Mouse (Mus musculus) B cell, adult 2 months (primary cell): Measurements from ENCODE around the gene Mymk.

Experiments used
- DNase-seq, 2 experiments: peaks; one replicate each; pipeline ENCODE4 v3.0.0; 2022

The Mymk gene

DNA sequence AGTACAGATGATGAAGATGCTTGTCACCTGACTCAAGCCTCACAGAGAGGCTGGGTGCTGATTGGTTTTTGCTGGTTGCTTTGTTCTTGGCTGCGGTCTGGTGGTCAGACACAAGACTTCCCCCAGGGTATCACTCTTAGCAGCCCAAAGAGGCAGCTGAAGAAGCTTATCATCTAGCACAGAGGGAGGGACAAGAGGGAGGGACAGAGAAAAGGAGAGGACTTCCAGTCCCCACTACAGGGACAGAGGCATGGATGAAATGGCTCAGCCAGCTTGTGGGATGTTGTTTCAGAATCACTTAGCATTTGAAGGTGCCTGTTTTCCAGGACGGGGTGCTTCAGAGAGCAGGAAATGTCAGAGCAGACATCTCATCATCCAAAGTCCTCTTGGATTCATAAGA lies 6.3 kb upstream of the Mymk start:
- DNase-seq = no peak

- DNase-seq = peak; percentile 39 to 40
These were observed 5.8 kb upstream of the Mymk start for GRCm38 (mm10) chr2:27077655-27078244.

- peak; percentile 61 to 67 for DNase-seq
These were observed 3.5 kb upstream of the Mymk start for GRCm38 (mm10) chr2:27075485-27075884.

- DNase-seq = no peak
These were observed 2.8 kb upstream of the Mymk start for GRCm38 (mm10) chr2:27074804-27075203.

- DNase-seq = no peak
These were observed 1.4 kb upstream of the Mymk start for GRCm38 (mm10) chr2:27073407-27073806.

DNA sequence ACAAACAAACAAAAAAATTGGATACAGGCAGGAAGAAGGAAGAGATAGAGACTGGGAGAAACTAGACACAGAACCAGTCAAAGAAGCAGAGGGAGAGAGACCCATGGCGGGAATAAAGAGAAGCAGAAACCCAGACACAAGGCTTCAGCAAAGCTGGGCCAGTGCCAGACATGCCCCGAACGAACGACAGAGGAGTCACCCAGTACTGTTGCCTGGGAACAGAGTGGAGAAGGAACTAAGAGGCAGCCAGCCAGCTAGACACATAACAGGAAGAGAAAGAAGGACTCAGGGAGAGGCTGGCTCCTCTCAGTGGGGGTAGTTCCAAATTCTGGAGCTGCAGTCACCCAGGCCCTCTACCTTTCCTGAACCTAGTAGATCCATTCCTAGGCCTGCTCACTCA lies 842 bp downstream of the Mymk start:
- DNase-seq = no peak

DNA sequence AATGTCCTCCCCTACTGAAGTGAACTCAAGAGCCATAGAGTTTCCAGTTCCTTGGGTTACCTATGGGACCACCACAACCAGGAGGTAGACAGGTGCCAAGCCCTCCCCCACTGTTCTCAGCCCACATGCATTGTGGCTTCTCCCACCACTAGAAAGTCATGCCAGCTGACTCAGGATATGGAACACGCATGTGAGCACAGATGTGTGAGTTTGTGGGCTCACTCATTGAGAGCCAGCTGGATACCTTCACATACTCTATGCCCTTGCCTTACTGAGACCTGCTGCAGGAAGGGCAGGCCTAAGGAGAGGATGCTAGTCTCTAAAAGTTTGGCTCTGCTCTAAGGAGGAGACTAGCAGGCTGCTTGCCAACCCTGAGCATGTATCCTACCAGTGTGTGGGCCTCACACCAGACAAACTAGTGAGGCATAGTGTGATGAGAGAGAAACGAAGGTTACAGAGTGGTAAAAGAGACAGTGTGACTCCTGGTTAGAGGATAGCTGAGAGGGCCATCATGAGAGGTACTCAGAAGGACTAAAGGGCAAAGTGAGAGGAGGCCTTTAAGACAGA lies 1.6 kb downstream of the Mymk start:
- DNase-seq = no peak

DNA sequence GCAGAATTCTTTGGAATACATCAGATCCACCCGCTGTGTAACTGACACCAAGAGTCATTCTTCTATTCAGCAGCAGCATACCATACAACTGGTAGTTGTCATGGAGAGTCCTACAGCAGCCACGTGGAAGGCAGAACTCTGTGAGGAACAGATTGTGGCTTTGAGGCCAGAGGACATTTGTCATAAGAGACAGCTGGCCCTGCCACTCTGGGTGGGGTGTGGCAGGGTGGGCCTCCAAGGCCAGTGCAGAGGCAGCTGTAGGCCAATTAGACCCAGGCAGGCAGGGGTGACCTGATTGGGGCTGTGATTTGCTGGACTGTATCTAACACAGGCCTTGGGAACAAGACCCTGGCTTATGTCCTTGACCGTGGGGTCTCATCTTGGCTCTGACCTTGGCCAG lies 2.3 kb downstream of the Mymk start:
- no peak for DNase-seq

DNA sequence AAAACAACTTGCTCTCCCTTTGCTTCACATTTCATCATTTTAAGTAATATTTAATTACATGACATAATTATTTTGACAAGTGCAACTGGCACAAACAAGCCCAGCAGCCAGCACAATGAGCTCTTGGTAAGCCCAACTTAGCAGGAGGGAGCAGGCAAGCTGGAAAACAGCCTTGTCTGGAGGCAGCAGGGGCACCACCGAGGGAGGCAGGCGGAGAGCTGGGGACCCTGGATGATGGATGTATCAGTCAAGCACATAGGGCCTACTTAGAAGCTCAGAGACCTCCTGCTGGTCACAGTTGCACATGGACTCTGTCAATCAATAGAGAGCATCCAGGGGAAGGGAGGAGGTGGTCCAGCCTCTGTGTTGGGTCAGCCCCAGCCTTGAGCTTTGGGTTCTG lies 4.0 kb downstream of the Mymk start:
- DNase-seq = no peak

- no peak for DNase-seq
These were observed 4.9 kb downstream of the Mymk start for GRCm38 (mm10) chr2:27067124-27067523.

GRCm38 (mm10) chr2:27059187-27059586 lies 12.8 kb downstream of the Mymk start:
- no peak for DNase-seq

DNA sequence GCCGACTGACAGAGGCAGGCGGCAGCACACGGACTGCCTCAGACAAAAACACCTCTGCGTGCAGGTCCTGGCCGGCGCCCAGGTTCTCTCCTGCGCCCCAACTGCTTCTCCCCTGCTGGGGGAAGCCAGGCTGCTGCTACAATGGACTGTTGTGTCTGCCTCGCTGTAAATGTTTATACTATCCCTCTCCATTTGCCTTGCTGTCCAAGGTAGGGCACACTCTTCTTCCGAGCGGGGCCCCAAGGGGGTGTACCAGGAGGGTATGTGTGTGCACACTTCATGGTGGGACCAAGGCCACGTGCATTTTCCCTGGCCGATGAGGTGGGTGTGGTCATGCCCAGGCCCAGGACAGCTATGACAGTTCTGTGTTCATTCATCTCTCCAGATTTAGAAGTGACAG lies 13.2 kb downstream of the Mymk start:
- DNase-seq = no peak

- DNase-seq = no peak
These were observed 13.7 kb downstream of the Mymk start for GRCm38 (mm10) chr2:27058251-27058650.

- DNase-seq = no peak
These were observed 22.6 kb downstream of the Mymk start for GRCm38 (mm10) chr2:27049408-27049807.

DNA sequence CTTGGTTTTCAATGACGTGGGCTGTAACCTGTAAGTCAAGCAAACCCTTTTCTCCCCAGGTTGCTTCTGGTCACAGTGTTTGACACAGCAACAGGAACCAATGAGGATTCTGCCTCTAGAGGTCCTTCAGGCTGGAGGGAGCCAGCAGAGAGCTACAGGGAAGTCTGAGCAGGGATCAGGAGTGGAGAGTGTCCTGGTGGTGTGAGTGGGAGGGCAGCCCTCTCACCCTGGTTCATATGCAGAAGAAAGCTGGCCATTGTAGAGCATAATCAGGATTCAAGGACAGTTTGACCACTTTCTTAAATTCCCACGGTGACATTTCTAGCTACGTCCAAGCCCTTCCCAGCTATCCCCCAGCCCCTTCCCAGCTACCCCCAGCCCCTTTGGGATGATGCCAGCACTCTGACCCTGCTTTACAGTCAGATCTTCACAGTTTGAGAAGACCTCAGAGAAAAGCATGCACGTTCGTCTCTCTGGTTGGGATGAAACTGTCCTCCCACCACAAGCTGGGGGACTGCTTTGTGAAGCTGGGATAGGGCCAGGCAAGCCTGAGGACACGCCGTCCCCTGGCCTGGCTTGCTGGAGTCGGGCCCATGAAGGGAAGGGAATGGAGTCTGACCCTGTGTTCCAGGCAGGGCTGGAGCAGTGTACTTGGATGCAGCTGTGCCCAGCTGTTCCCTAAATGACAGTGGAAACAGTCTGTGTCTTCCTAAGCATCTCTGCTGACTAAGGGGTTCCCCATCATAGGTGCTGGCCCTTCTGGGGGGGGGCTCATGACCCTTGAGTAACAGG lies 25.8 kb downstream of the Mymk start:
- no peak for DNase-seq

GRCm38 (mm10) chr2:27044641-27045040 lies 27.3 kb downstream of the Mymk start:
- no peak for DNase-seq

- no peak for DNase-seq
These were observed 27.8 kb downstream of the Mymk start for GRCm38 (mm10) chr2:27044166-27044565.

- peak; percentile 76 to 79 for DNase-seq
These were observed 28.5 kb downstream of the Mymk start for GRCm38 (mm10) chr2:27043461-27043860.

DNA sequence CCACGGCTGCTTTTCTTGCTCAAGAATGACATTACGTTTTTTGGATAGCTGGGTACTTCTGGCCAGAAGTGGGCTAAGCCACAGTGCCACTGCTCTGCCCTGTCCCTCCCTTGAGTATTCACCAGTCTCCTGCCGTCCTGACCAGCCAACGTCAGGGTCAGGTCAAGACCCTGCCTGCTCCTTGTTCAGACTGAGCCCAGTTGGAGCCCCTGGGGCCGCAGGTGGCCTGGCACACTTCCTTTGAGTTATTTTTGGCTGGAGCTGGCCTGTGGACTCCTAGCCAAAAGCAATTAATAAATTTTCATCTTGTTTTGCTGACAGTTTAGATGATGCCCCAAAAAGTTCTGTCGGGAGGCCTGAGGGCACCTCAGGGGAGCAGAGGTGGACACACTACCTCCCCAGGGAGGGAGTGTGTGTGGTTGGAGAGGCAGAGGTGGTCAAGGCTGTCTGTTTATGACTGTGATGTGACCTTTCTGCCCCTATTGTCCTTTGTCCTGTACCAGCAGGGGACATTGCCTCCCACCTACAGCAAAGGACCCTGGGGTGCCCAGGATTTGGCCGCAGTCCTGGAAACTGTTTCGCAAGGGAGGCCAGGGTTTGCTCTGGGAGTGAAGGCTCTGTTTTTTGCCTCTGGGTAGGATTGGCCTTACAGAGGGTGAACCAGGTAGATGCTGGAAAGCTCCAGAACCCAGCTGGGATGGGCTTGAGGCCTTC lies 29.7 kb downstream of the Mymk start:
- no peak for DNase-seq

DNA sequence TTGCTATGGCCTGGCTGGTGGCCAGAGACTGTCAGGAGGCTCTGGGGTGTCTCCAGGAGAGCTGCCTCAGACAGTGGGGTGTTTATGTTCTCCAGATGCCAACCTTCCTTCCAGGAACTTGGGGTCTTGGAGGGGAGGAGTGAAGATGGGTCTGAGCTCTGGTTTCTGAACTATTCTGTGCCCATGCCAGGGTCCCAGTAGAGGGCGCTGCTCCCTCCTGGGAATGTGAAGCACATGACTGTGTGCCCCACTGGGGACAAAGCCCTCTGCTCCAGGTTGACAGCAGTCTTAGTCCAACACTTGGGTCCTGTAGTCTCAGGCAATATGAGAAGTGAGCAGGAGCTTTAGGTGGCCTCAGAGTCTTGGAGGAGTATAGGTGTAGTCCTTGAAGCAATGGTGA lies 32.7 kb downstream of the Mymk start:
- DNase-seq = peak; percentile 23 to 35

GRCm38 (mm10) chr2:27038596-27038995 lies 33.4 kb downstream of the Mymk start:
- peak; percentile 80 to 82 for DNase-seq

DNA sequence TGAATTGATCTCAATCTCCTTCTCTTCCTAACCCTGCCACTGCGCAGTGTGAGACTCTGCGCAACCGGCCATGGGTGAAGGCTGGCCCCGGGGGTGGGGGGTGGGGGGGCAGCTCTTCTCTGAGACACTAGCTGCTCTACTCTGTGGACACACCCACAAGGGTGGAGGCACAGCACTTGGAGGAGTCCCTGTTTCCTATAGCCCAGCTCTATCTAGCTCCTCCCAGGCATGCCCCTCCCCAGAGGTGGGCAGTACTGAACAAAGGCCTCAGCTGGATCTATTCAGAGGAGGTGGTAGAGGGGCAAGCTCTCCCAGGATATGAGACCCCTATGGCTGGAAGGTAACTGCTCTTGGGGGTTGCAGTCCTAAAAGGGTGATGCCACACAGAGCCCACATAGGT lies 35.0 kb downstream of the Mymk start:
- DNase-seq = no peak

- no peak for DNase-seq
These were observed 36.0 kb downstream of the Mymk start for GRCm38 (mm10) chr2:27036003-27036402.

GRCm38 (mm10) chr2:27032361-27032760 lies 39.6 kb downstream of the Mymk start:
- no peak for DNase-seq
